Mouse (Mus musculus) heart, embryonic 14.5 days (tissue): ENCODE measurements at regions not wholly inside any gene's neighbourhood (a gene's known extent, or its start where the extent isn't known, plus 50 kb on each side); places are given as distances from the start of the nearest gene placed in this dataset.

ENCODE experiments used
- ATAC-seq: fragments of 200-750 bp; cut with Nextera tagmentation; 2 replicates; pipeline ENCODE4 v1.8.0; 2017; ENCODE audit warnings: low read depth, moderate TSS enrichment; ENCODE audit not compliant: insufficient number of reproducible peaks, insufficient read depth, low FRiP score
- H3K27ac ChIP-seq, 2 experiments: fragments of 200-500 bp in 1 of 2; fragments of 300-500 bp in 1 of 2; sonication (generic) in 1 of 2; replicated peaks in 1 of 2; 2 replicates each; pipeline ENCODE4 v1.5.1; 2012 to 2014; ENCODE audit warnings: low read depth in 2 of 2, low read length in 2 of 2, control low read depth in 1 of 2, mild to moderate bottlenecking in 1 of 2, mixed read lengths in 1 of 2; ENCODE audit not compliant: control insufficient read depth in 1 of 2, insufficient read depth in 1 of 2
- H3K27me3 ChIP-seq: fragments of 300-500 bp; sonication (generic); 2 replicates; pipeline ENCODE4 v1.6.1; 2014; ENCODE audit warnings: mild to moderate bottlenecking, low read length, control low read depth; ENCODE audit not compliant: control insufficient read depth, insufficient read depth
- H3K36me3 ChIP-seq: fragments of 300-500 bp; sonication (generic); 2 replicates; pipeline ENCODE4 v1.6.1; 2014; ENCODE audit warnings: mild to moderate bottlenecking, control low read depth, low read length, mixed read lengths; ENCODE audit not compliant: control insufficient read depth, insufficient read depth
- H3K4me1 ChIP-seq, 2 experiments: fragments of 200-500 bp in 1 of 2; fragments of 300-500 bp in 1 of 2; sonication (generic) in 1 of 2; 2 replicates each; pipeline ENCODE4 v1.6.1; 2012 to 2014; ENCODE audit warnings: low read length in 2 of 2, control low read depth in 1 of 2, mixed read lengths in 1 of 2; ENCODE audit not compliant: control insufficient read depth in 2 of 2, insufficient read depth in 2 of 2
- H3K4me2 ChIP-seq: fragments of 300-500 bp; sonication (generic); 2 replicates; pipeline ENCODE4 v1.6.1; 2014; ENCODE audit warnings: mild to moderate bottlenecking, low read length
- H3K4me3 ChIP-seq, 2 experiments: fragments of 200-500 bp in 1 of 2; fragments of 300-500 bp in 1 of 2; sonication (generic) in 1 of 2; 2 replicates each; pipeline ENCODE4 v1.5.1; 2012 to 2014; ENCODE audit warnings: low read length in 2 of 2, mild to moderate bottlenecking in 2 of 2, control low read depth in 1 of 2, low read depth in 1 of 2, moderate library complexity in 1 of 2; ENCODE audit not compliant: control insufficient read depth in 1 of 2, insufficient read depth in 1 of 2
- H3K9ac ChIP-seq: fragments of 300-500 bp; sonication (generic); 2 replicates; pipeline ENCODE4 v1.6.1; 2014; ENCODE audit warnings: mild to moderate bottlenecking, low read length
- H3K9me3 ChIP-seq: fragments of 300-500 bp; sonication (generic); 2 replicates; pipeline ENCODE4 v1.6.1; 2016; ENCODE audit warnings: low read length, control low read depth; ENCODE audit not compliant: control insufficient read depth
- WGBS: fragments of 180-500 bp; shearing (Covaris S2); extraction: QIAGEN DNeasy Blood & Tissue Kit; methylation state at CpG from one replicate; pipeline ENCODE4 v1.1.7; 2014; 5-methylcytosine and 5-hydroxymethylcytosine counted together

- no peak overlapping the region for H3K9ac ChIP-seq
- no peak overlapping the region for H3K4me3 ChIP-seq
- no peak overlapping the region for H3K27ac ChIP-seq
- no peak for ATAC-seq
- H3K4me1 ChIP-seq, result no peaks in the 10 kb centered on the region
- peaks cover 43% of the 10 kb centered on the region for H3K27me3 ChIP-seq
- no peak overlapping the region for H3K4me2 ChIP-seq
- H3K36me3 ChIP-seq, result no peaks in the 10 kb centered on the region
- 4% methylated on average over 14 of the region's 14 CpGs for WGBS
- H3K9me3 ChIP-seq, result no peaks in the 10 kb centered on the region
Observed at GRCm38 (mm10) chr9:43453953-43454582, 143.4 kb downstream of the Trim29 start.

- Histone ChIP-seq H3K4me3 (no peak overlapping the region), H3K27me3 (peaks cover 31% of the 10 kb centered on the region), H3K27ac (no peak overlapping the region), H3K36me3 (no peaks in the 10 kb centered on the region), H3K4me1 (no peaks in the 10 kb centered on the region), H3K9ac (no peak overlapping the region), H3K9me3 (no peaks in the 10 kb centered on the region), H3K4me2 (no peak overlapping the region)
- ATAC-seq, result no peak
- 90% methylated on average over 2 of the region's 2 CpGs for WGBS
Observed at GRCm38 (mm10) chr9:43457736-43458135, 147.1 kb downstream of the Trim29 start.

- Histone ChIP-seq H3K4me2 (no peak overlapping the region), H3K9ac (no peak overlapping the region), H3K27me3 (no peaks in the 10 kb centered on the region), H3K27ac (no peak overlapping the region), H3K9me3 (no peaks in the 10 kb centered on the region), H3K36me3 (no peaks in the 10 kb centered on the region), H3K4me3 (no peak overlapping the region), H3K4me1 (no peaks in the 10 kb centered on the region)
- 58% methylated on average over 2 of the region's 2 CpGs for WGBS
- no peak for ATAC-seq
Observed at GRCm38 (mm10) chr9:43461131-43461530, 150.5 kb downstream of the Trim29 start.

DNA sequence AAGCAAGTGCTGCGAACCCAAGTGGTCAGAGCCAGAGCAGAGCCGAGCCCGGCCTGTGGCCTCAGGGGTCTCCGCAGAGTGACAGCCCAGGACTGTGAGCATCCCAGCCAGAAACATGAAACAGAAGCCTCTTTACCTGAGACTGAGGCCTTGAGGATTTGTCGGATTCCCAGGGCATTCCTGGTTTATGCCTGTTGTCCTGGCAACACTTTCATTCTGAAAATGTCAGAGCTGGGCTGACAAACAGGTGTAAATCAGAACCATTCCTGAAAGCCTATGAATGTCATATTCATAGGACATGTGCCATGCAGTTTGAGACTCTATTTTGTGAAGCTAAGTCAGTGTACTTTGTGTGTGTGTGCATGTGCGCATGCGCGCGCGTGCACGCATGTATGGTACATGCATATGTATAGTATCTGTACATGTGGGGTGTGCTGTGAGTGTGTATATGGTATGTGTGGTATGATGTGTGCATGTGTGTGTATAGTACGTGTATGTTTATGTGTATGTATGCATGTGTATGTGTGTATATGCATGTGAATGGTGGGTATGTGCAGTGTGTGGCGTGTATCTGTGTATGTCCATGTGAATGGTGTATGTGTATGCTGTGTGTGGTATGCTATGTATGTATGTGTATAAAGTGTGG is 152.9 kb downstream of the Trim29 start:
- no peak overlapping the region for H3K4me3 ChIP-seq
- H3K4me2 ChIP-seq, result no peak overlapping the region
- no peak overlapping the region for H3K9ac ChIP-seq
- no peaks in the 10 kb centered on the region for H3K4me1 ChIP-seq
- no peak overlapping the region for H3K27ac ChIP-seq
- ATAC-seq, result no peak
- no peaks in the 10 kb centered on the region for H3K36me3 ChIP-seq
- H3K9me3 ChIP-seq, result no peaks in the 10 kb centered on the region
- no peaks in the 10 kb centered on the region for H3K27me3 ChIP-seq
- WGBS, result 88% methylated on average over 13 of the region's 13 CpGs

DNA sequence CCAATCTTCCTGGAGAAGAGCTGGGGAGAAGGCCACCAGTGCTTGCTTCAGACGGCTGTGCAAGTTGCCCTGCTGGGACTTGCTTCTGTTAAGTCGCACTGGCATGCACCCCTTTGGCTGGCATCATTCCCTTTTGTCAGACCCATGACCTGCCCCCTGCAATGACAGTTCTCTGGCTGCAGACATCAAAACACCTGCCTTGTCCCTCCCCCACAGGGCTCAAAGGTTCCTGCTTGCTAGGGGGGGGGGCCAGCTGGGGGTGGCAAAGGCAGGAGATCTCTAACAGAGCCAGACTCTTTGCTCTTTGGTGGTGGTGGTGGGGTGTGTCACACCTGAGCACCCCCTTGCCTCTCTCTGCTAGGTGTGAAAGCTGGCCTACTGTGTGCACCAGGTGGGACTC is 154.5 kb downstream of the Trim29 start:
- H3K9ac ChIP-seq, result no peak overlapping the region
- no peaks in the 10 kb centered on the region for H3K36me3 ChIP-seq
- H3K4me2 ChIP-seq, result no peak overlapping the region
- H3K27me3 ChIP-seq, result peaks cover 4% of the 10 kb centered on the region; the same call in 1 of the 2 replicates
- no peak for ATAC-seq
- H3K4me3 ChIP-seq, result no peak overlapping the region
- WGBS, result 43% methylated on average over 2 of the region's 2 CpGs
- no peak overlapping the region for H3K27ac ChIP-seq
- H3K4me1 ChIP-seq, result no peaks in the 10 kb centered on the region
- H3K9me3 ChIP-seq, result no peaks in the 10 kb centered on the region

DNA sequence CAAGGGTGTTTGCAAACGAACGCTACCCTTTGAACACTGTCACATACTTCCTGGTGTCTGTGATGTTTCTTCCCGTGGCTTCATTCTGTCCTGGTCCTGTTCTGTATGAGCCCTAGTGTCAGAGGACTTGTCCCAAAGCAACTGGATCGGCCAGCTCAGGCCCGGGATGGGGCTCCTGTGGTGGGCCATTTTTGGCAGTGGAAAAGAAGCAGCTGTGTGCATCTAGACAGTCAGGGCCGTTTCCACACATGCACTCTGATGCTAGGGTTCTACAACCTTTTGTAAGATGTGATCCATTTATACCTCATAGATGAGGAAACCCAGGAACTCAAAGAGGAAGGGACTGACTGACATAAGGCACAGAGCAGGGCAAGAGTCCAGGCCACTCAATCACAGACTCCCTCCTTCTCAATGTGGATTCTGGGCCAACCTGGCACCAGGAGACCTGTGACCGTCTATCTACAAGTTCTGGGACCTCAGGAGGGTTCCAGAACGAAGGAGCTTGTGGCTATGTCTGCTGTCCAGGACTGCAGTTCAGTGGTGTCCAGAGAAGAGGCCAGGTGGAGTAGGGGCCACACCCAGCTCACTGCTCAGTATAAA is 155.2 kb downstream of the Trim29 start:
- WGBS, result 58% methylated on average over 8 of the region's 8 CpGs
- H3K9ac ChIP-seq, result no peak overlapping the region
- peaks cover 4% of the 10 kb centered on the region; the same call in 1 of the 2 replicates for H3K27me3 ChIP-seq

GRCm38 (mm10) chr9:43466883-43467282 is 156.2 kb downstream of the Trim29 start:
- Histone ChIP-seq H3K36me3 (no peaks in the 10 kb centered on the region), H3K4me1 (no peaks in the 10 kb centered on the region), H3K4me2 (no peak overlapping the region), H3K9ac (no peak overlapping the region), H3K4me3 (no peak overlapping the region), H3K9me3 (no peaks in the 10 kb centered on the region), H3K27ac (no peak overlapping the region), H3K27me3 (peaks cover 4% of the 10 kb centered on the region; the same call in 1 of the 2 replicates)
- no peak for ATAC-seq
- WGBS, result 40% methylated on average over 3 of the region's 3 CpGs

More for the DNA sequence above, 155.2 kb downstream of the Trim29 start:
- no peaks in the 10 kb centered on the region for H3K4me1 ChIP-seq
- no peak overlapping the region for H3K4me2 ChIP-seq
- no peak overlapping the region for H3K4me3 ChIP-seq
- H3K36me3 ChIP-seq, result no peaks in the 10 kb centered on the region
- no peak for ATAC-seq
- H3K27ac ChIP-seq, result no peak overlapping the region
- no peaks in the 10 kb centered on the region for H3K9me3 ChIP-seq
